Mouse (Mus musculus) ovary, postnatal 10 days (tissue): ENCODE data around the gene Lamtor3.
"Not testable (repeated sequence)": the region's sequence is repeated elsewhere in the genome, so short reads cannot be mapped to it uniquely, and the experiment has no call there.

Experiments used
- DNase-seq: peaks from one replicate; pipeline ENCODE4 v3.0.0; 2022; ENCODE audit warnings: low spot score

Lamtor3 gene

GRCm38 (mm10) chr3:137918172-137918931 is at the start of gene Lamtor3:
Gene Lamtor3, plus strand, starts transcription at chr3:137918506.
- peak; percentile 81 for DNase-seq

DNA sequence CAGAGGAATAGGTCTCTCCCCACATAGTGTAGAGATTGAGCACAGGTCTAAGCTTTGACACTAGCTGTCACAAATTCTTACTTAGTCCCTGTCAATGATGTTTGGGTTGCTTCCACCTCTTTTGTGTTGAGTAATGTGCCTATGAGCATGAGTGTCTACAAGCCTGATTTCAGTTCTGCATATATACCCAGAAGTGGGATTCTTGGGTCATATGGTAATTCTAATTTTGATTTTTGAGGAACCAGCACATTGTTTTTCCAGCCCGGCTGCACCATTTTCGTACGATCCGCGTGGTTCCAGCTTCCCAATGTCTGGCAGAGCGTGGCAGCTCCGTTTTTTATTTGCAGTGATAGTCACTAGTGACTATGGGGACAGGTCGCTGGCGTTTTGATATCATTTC is 48.9 kb upstream of the Lamtor3 start:
- DNase-seq = no peak

DNA sequence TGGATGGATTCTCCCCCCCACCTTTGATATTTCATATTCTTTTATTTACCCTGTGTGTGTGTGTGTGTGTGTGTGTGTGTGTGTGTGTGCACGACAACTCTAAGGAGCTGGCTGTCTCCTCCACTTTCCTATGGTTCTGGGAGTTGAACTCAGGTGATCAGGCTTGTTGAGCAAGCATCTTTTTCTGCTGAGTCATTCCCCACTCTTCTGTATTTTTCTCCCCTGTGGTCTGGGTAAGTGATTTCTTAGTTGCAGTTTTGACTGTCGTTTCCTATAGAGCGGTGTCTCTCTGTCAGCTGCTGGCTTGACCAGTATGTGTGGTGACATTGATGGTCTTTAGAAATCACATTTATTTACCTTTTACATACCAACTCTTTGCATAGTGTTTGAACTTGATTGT is 39.0 kb upstream of the Lamtor3 start:
- DNase-seq = no peak

DNA sequence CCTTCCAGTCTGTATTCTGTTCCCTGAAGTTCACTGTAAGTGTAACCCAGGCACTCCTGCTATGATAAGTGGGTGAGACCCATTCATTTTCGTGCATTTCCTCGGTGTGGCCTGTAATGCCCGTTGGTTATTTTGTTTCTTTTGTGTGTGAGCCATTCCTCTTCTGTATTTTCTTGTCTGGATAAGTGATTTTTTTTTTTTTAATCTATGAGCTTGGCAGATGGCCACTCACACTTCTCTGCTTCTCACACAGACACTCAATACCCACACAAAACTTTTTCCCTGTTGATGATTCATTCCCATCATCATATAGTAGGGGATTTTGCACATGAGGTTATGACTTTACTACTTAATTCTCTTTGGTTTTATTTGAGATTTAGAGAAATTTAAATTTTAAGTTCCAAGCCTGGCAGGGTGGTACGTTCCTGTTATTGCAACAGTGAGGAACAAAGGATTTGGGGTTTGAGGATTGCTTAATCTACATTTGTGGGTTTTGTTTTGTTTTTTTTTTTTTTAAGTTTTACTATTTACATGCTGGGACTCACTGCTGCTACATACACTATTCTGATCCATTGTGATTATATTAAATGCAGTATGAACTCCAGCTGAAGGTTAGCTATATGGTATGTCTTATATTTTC is 38.1 kb upstream of the Lamtor3 start:
- DNase-seq = no peak

GRCm38 (mm10) chr3:137881093-137881492 is 37.2 kb upstream of the Lamtor3 start:
- no peak for DNase-seq

GRCm38 (mm10) chr3:137887961-137888360 is 30.3 kb upstream of the Lamtor3 start:
- no peak for DNase-seq

- no peak for DNase-seq
Observed at GRCm38 (mm10) chr3:137891089-137891488, 27.2 kb upstream of the Lamtor3 start.

DNA sequence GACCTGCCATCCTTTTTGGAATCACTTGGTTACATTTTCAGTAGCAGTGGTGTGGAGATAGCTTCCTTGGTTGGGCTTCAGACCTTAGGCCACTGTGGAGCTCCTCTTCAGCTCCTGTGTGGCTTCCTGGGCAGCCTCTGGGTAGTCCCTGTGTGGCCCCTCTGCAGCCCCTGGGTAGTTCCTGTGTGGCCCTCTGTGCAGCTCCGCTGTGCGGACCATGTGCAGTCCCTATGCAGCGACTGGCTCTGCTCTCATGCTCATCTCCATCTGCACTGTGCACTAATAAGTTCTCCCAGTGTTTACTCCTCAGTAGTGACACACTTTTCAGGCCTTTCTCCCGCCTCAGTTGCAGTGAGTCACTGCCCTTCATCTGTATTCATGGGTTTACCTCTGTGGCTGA is 26.2 kb upstream of the Lamtor3 start:
- no peak for DNase-seq

- no peak for DNase-seq
Observed at GRCm38 (mm10) chr3:137893789-137894188, 24.5 kb upstream of the Lamtor3 start.

- DNase-seq = no peak
Observed at GRCm38 (mm10) chr3:137895196-137895595, 23.1 kb upstream of the Lamtor3 start.

- DNase-seq = no peak
Observed at GRCm38 (mm10) chr3:137896386-137896785, 21.9 kb upstream of the Lamtor3 start.

- DNase-seq = no peak
Observed at GRCm38 (mm10) chr3:137896867-137897266, 21.4 kb upstream of the Lamtor3 start.

GRCm38 (mm10) chr3:137897685-137898084 is 20.6 kb upstream of the Lamtor3 start:
- DNase-seq = no peak

GRCm38 (mm10) chr3:137900149-137900548 is 18.2 kb upstream of the Lamtor3 start:
- no peak for DNase-seq

DNA sequence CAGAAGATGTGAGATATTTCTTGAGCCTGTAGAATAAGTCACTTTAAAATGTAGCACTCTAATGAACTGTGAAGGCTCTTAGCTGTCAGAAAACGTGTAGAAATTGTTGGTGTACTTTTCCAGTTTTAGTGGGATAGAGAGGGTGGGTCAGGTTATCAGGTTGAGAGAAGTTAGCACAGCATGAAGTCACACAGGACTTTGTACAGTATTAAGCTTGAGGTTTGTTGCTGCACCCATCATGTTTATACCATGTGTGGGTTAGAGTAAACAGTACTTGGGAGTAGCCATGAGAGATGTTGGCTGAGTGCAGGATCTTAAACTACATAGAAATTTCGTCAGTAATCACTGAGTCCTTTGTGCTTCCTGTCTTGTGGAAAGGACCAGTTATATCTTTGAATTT is 5.2 kb upstream of the Lamtor3 start:
- no peak for DNase-seq

GRCm38 (mm10) chr3:137914567-137914966 is 3.7 kb upstream of the Lamtor3 start:
- not testable (repeated sequence) for DNase-seq

DNA sequence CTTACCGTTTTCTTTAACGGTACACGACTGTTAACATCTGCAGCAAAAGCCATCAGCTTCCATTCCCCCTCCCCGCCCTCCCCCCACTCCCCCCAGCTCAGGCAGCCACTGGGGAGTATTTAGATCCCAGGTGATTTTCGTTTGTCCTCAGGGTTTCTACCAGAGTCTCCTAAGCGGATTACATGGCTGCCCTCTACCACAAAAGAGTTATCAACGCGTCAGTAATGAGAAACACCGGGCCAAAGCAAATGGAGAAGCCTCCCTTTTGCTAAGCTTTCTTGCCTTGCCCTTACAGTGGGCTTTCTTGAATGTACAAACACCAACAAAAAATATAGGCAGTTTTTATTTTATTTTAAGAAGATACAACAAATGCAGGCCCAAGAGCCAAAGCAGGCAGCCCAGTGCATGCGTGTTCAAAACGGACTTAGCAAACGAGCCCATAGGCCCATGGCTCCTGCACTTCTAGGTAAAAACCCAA is 573 bp upstream of the Lamtor3 start:
- DNase-seq = no peak

GRCm38 (mm10) chr3:137918932-137919311 is 616 bp downstream of the Lamtor3 start:
- DNase-seq = no peak

GRCm38 (mm10) chr3:137919398-137919797 is 1.1 kb downstream of the Lamtor3 start:
- DNase-seq = no peak

GRCm38 (mm10) chr3:137920594-137920993 is 2.3 kb downstream of the Lamtor3 start:
- no peak for DNase-seq

- DNase-seq = no peak
Observed at GRCm38 (mm10) chr3:137927010-137927409, 8.7 kb downstream of the Lamtor3 start.

DNA sequence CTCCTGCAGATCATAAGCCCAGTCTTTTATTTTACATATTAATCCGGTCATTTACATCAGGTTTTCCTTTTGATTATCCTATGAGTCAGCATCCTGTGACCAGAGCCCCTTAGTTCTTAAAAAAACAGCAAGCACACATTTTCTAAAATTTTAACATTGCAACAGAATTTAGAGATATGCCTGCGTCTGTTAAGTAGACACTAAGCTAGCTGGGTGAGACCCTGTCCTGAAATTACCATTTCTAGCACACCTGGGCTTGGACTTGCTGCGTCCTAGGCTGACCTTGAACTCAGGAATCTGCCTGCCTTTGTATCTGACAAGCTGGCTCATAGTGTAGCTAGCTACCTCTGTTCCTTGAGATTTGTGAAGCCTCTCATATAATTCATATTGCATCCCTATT is 11.6 kb downstream of the Lamtor3 start:
- DNase-seq = no peak

- no peak for DNase-seq
Observed at GRCm38 (mm10) chr3:137932748-137933147, 14.4 kb downstream of the Lamtor3 start.

GRCm38 (mm10) chr3:137933986-137934385 is 15.7 kb downstream of the Lamtor3 start:
- DNase-seq = no peak
